Mouse (Mus musculus): Measurements from ENCODE around the gene Gadd45g.
A peak's percentile ranks its signal among the peaks of the same experiment; 100 is the strongest.

The Gadd45g gene

GRCm38 (mm10) chr13:51846301-51846867 is at the start of gene Gadd45g:
Gadd45g (plus strand) TSS chr13:51846678.
- peak; percentile 97 for DNase-seq

GRCm38 (mm10) chr13:51797899-51798746 is 48.4 kb upstream of the Gadd45g start:
- no peak for DNase-seq

GRCm38 (mm10) chr13:51799735-51800522 is 46.5 kb upstream of the Gadd45g start:
- no peak for DNase-seq

- DNase-seq: peak in 1 of 2 experiments; percentile 56
Measured at GRCm38 (mm10) chr13:51800921-51801320, 45.6 kb upstream of the Gadd45g start.

GRCm38 (mm10) chr13:51805634-51806033 is 40.8 kb upstream of the Gadd45g start:
- peak; percentile 69 to 85 for DNase-seq

- peak; percentile 77 to 79 for DNase-seq
Measured at GRCm38 (mm10) chr13:51806220-51806619, 40.3 kb upstream of the Gadd45g start.

GRCm38 (mm10) chr13:51808141-51808540 is 38.3 kb upstream of the Gadd45g start:
- DNase-seq: peak; percentile 60 to 68

GRCm38 (mm10) chr13:51813621-51814615 is 32.6 kb upstream of the Gadd45g start:
- DNase-seq: no peak

- no peak for DNase-seq
Measured at GRCm38 (mm10) chr13:51814646-51815045, 31.8 kb upstream of the Gadd45g start.

GRCm38 (mm10) chr13:51815865-51816504 is 30.5 kb upstream of the Gadd45g start:
- DNase-seq: peak in 1 of 2 experiments; percentile 45

- DNase-seq: peak; percentile 81 to 82
Measured at GRCm38 (mm10) chr13:51816559-51817041, 29.9 kb upstream of the Gadd45g start.

GRCm38 (mm10) chr13:51818170-51818943 is 28.1 kb upstream of the Gadd45g start:
- DNase-seq: no peak

GRCm38 (mm10) chr13:51818944-51819326 is 27.5 kb upstream of the Gadd45g start:
- no peak for DNase-seq

GRCm38 (mm10) chr13:51819351-51819750 is 27.1 kb upstream of the Gadd45g start:
- no peak for DNase-seq

- no peak for DNase-seq
Measured at GRCm38 (mm10) chr13:51821988-51822387, 24.5 kb upstream of the Gadd45g start.

- DNase-seq: no peak
Measured at GRCm38 (mm10) chr13:51823822-51824495, 22.5 kb upstream of the Gadd45g start.

- peak; percentile 68 to 75 for DNase-seq
Measured at GRCm38 (mm10) chr13:51830744-51831450, 15.6 kb upstream of the Gadd45g start.

GRCm38 (mm10) chr13:51832491-51832890 is 14.0 kb upstream of the Gadd45g start:
- peak; percentile 32 to 44 for DNase-seq

GRCm38 (mm10) chr13:51833611-51834010 is 12.9 kb upstream of the Gadd45g start:
- peak; percentile 87 to 91 for DNase-seq
